ENCODE assay signal across 8 mouse cellular contexts in genomic region chr11:101277381-101278222, GRCm38 (mm10). TPM values are rescaled to one million over a fixed set of nuclear protein-coding genes. Genes with fewer than 3 reads are reported as not detected.
DNase-seq lines count a peak whose midpoint lies in the region; ATAC-seq and TF ChIP-seq lines count a peak whose summit lies in the region.

No protein-coding gene starts in this region.

- peak; percentile 55 for ATAC-seq in G1E (ENCODE audit: extremely low read depth, insufficient number of reproducible peaks, low FRiP score, poor library complexity, severe bottlenecking)
- ATAC-seq in heart, postnatal 0 days (ENCODE audit: insufficient read depth, low read depth), result no peak
- ATAC-seq in midbrain, embryonic 12.5 days (ENCODE audit: low FRiP score, low read depth), result no peak

- peak overlapping the region; percentile 68 for H3K9ac ChIP-seq in heart, postnatal 0 days (replicated peaks; ENCODE audit: low read depth, low read length)
- peak overlapping the region; percentile 75 for H3K9ac ChIP-seq in midbrain, embryonic 12.5 days (replicated peaks)

- no peak for TF ChIP-seq CTCF in G1E (IDR thresholded peaks at IDR 0.05; ENCODE audit: low read depth, low read length)
- no peak for TF ChIP-seq CTCF in heart, postnatal 0 days (IDR thresholded peaks at IDR 0.05; ENCODE audit: low read depth)

- WGBS in heart, embryonic 10.5 days, result 70% methylated on average over 12 of the region's 12 CpGs
- WGBS in heart, postnatal 0 days, result 58% methylated on average over 12 of the region's 12 CpGs
- WGBS in large intestine, adult 2 months, result 25% methylated on average over 12 of the region's 12 CpGs
- 81% methylated on average over 12 of the region's 12 CpGs for WGBS in midbrain, embryonic 12.5 days

- TF ChIP-seq EP300 in heart, postnatal 0 days (IDR thresholded peaks at IDR 0.05; ENCODE audit: low read depth), result no peak

- peaks cover 22% of the 10 kb centered on the region for H3K36me3 ChIP-seq in heart, embryonic 10.5 days
- H3K36me3 ChIP-seq in G1E (replicated peaks), result peaks cover 52% of the 10 kb centered on the region
- no peaks in the 10 kb centered on the region for H3K36me3 ChIP-seq in heart, postnatal 0 days (replicated peaks; ENCODE audit: control insufficient read depth, insufficient read depth, low read length)
- no peaks in the 10 kb centered on the region for H3K36me3 ChIP-seq in midbrain, embryonic 12.5 days

- intact Hi-C loops in heart, postnatal 14 days (cut with DNase I), result no loop called here

- H3K27ac ChIP-seq in heart, embryonic 10.5 days, result peak overlapping the region; percentile 90
- no peak overlapping the region; the same call in 1 of the 2 replicates for H3K27ac ChIP-seq in heart, postnatal 0 days (ENCODE audit: low read depth)
- H3K27ac ChIP-seq in midbrain, embryonic 12.5 days (replicated peaks), result no peak overlapping the region

- no peaks in the 10 kb centered on the region for H3K9me3 ChIP-seq in heart, embryonic 10.5 days
- no peaks in the 10 kb centered on the region for H3K9me3 ChIP-seq in G1E (replicated peaks)
- no peaks in the 10 kb centered on the region for H3K9me3 ChIP-seq in heart, postnatal 0 days (replicated peaks; ENCODE audit: control insufficient read depth, low read length)
- no peaks in the 10 kb centered on the region for H3K9me3 ChIP-seq in midbrain, embryonic 12.5 days

- peak overlapping the region; percentile 82 for H3K4me3 ChIP-seq in heart, embryonic 10.5 days
- H3K4me3 ChIP-seq in G1E (ENCODE audit: low read depth, low read length), result peak overlapping the region; percentile 91
- peak overlapping the region; percentile 74 for H3K4me3 ChIP-seq in heart, postnatal 0 days (ENCODE audit: low read depth, low read length)
- peak overlapping the region; percentile 73 for H3K4me3 ChIP-seq in midbrain, embryonic 12.5 days

- peaks cover 22% of the 10 kb centered on the region for H3K27me3 ChIP-seq in heart, embryonic 10.5 days (ENCODE audit: insufficient read depth, poor library complexity, severe bottlenecking)
- H3K27me3 ChIP-seq in G1E (ENCODE audit: insufficient read depth, low read length), result no peaks in the 10 kb centered on the region
- H3K27me3 ChIP-seq in heart, postnatal 0 days (ENCODE audit: control insufficient read depth, insufficient read depth, low read length), result no peaks in the 10 kb centered on the region
- peaks cover 21% of the 10 kb centered on the region for H3K27me3 ChIP-seq in midbrain, embryonic 12.5 days

- H3K4me2 ChIP-seq in heart, postnatal 0 days (ENCODE audit: low read depth, low read length), result peak overlapping the region; percentile 68
- peak overlapping the region; percentile 88 for H3K4me2 ChIP-seq in midbrain, embryonic 12.5 days (replicated peaks)

- H3K4me1 ChIP-seq in heart, embryonic 10.5 days, result peaks cover 41% of the 10 kb centered on the region
- peaks cover 53% of the 10 kb centered on the region for H3K4me1 ChIP-seq in G1E (ENCODE audit: insufficient read depth, low read depth, low read length)
- H3K4me1 ChIP-seq in heart, postnatal 0 days (ENCODE audit: control insufficient read depth, insufficient read depth), result peaks cover 25% of the 10 kb centered on the region
- H3K4me1 ChIP-seq in midbrain, embryonic 12.5 days, result peaks cover 28% of the 10 kb centered on the region

- DNase-seq in heart, embryonic 10.5 days (ENCODE audit: low spot score), result no peak
- no peak for DNase-seq in heart, postnatal 14 days
- DNase-seq in G1E (ENCODE audit: low spot score), result peak; percentile 62
- DNase-seq in heart, postnatal 0 days (ENCODE audit: low spot score), result no peak
- DNase-seq in large intestine, adult 2 months (ENCODE audit: low read depth, low spot score), result peak; percentile 85
- no peak for DNase-seq in adrenal gland, postnatal 25 days
- DNase-seq in cerebellum, adult 9-10 months, result no peak

RNA-seq across cellular contexts. Expression of gene Cntd1, which starts 1.2 kb away (rescaled TPM):
- polyA plus RNA-seq in heart, embryonic 10.5 days (2016; fragmentation: Nextera tagmentation; extraction: Ambion mirVana), result 0.79 and 1.6 TPM in 2 replicates
- under 1 TPM; 0.24 to 0.39 TPM for total RNA-seq in heart, postnatal 14 days (2021)
- total RNA-seq in G1E (2014; fragmentation: Nextera tagmentation), result 1.5 TPM in 1 of 2 replicates, not detected in the other
- 0.81 and 1.1 TPM in 2 replicates for total RNA-seq in G1E (2017)
- polyA plus RNA-seq in G1E (2012), result 0.02 TPM in 1 of 2 replicates, not detected in the other
- total RNA-seq in heart, postnatal 0 days (2014; rRNA removed; ENCODE audit: low replicate concordance), result not detected in 2 replicates
- polyA plus RNA-seq in heart, postnatal 0 days (2015; fragmentation: Nextera tagmentation; extraction: Ambion mirVana), result 0.22 and 0.56 TPM in 2 replicates
- polyA plus RNA-seq in large intestine, adult 2 months (2012; rRNA removed), result 0.21 and 0.37 TPM in 2 replicates
- polyA plus RNA-seq in midbrain, embryonic 12.5 days (2016; fragmentation: Nextera tagmentation; extraction: Ambion mirVana), result 1.3 and 1.6 TPM in 2 replicates
- 0.67 and 0.73 TPM in 2 replicates for total RNA-seq in adrenal gland, postnatal 25 days (2021)

RNA-seq across cellular contexts. Expression of gene Coa3, which starts 1.3 kb away (rescaled TPM):
- polyA plus RNA-seq in heart, embryonic 10.5 days (2016; fragmentation: Nextera tagmentation; extraction: Ambion mirVana), result 189 and 198 TPM in 2 replicates
- 10 to 100 TPM; 84.0 to 89.7 TPM for total RNA-seq in heart, postnatal 14 days (2021)
- 52.6 and 54.1 TPM in 2 replicates for total RNA-seq in G1E (2014; fragmentation: Nextera tagmentation)
- total RNA-seq in G1E (2017), result 58.1 and 65.9 TPM in 2 replicates
- 16.8 and 39.8 TPM in 2 replicates for polyA plus RNA-seq in G1E (2012)
- 175 and 216 TPM in 2 replicates for total RNA-seq in heart, postnatal 0 days (2014; rRNA removed; ENCODE audit: low replicate concordance)
- 189 and 206 TPM in 2 replicates for polyA plus RNA-seq in heart, postnatal 0 days (2015; fragmentation: Nextera tagmentation; extraction: Ambion mirVana)
- 336 and 344 TPM in 2 replicates for polyA plus RNA-seq in large intestine, adult 2 months (2012; rRNA removed)
- polyA plus RNA-seq in midbrain, embryonic 12.5 days (2016; fragmentation: Nextera tagmentation; extraction: Ambion mirVana), result 196 and 198 TPM in 2 replicates
- 67.9 and 74.9 TPM in 2 replicates for total RNA-seq in adrenal gland, postnatal 25 days (2021)

RNA-seq across cellular contexts. Expression of gene Wnk4, which starts 17.2 kb away (rescaled TPM):
- polyA plus RNA-seq in heart, embryonic 10.5 days (2016; fragmentation: Nextera tagmentation; extraction: Ambion mirVana), result 13.9 and 14.8 TPM in 2 replicates
- 10 to 100 TPM in 1 of 2 experiments, 1 to 10 TPM in 1; 7.0 to 11.7 TPM for total RNA-seq in heart, postnatal 14 days (2021)
- total RNA-seq in G1E (2014; fragmentation: Nextera tagmentation), result 21.2 and 27.2 TPM in 2 replicates
- total RNA-seq in G1E (2017), result 2.3 and 4.2 TPM in 2 replicates
- polyA plus RNA-seq in G1E (2012), result 45.0 and 48.7 TPM in 2 replicates
- 2.0 and 3.2 TPM in 2 replicates for total RNA-seq in heart, postnatal 0 days (2014; rRNA removed; ENCODE audit: low replicate concordance)
- polyA plus RNA-seq in heart, postnatal 0 days (2015; fragmentation: Nextera tagmentation; extraction: Ambion mirVana), result 3.8 and 4.0 TPM in 2 replicates
- polyA plus RNA-seq in large intestine, adult 2 months (2012; rRNA removed), result 4.5 and 5.1 TPM in 2 replicates
- polyA plus RNA-seq in midbrain, embryonic 12.5 days (2016; fragmentation: Nextera tagmentation; extraction: Ambion mirVana), result 7.8 and 10.2 TPM in 2 replicates
- 1.7 and 2.6 TPM in 2 replicates for total RNA-seq in adrenal gland, postnatal 25 days (2021)

RNA-seq across cellular contexts. Expression of gene Vps25, which starts 24.1 kb away (rescaled TPM):
- polyA plus RNA-seq in heart, embryonic 10.5 days (2016; fragmentation: Nextera tagmentation; extraction: Ambion mirVana), result 130 and 137 TPM in 2 replicates
- total RNA-seq in heart, postnatal 14 days (2021), result 10 to 100 TPM; 76.4 to 81.0 TPM
- 482 and 539 TPM in 2 replicates for total RNA-seq in G1E (2014; fragmentation: Nextera tagmentation)
- 98.4 and 104 TPM in 2 replicates for total RNA-seq in G1E (2017)
- 140 and 170 TPM in 2 replicates for polyA plus RNA-seq in G1E (2012)
- 99.2 and 116 TPM in 2 replicates for total RNA-seq in heart, postnatal 0 days (2014; rRNA removed; ENCODE audit: low replicate concordance)
- 125 and 130 TPM in 2 replicates for polyA plus RNA-seq in heart, postnatal 0 days (2015; fragmentation: Nextera tagmentation; extraction: Ambion mirVana)
- 80.6 and 82.2 TPM in 2 replicates for polyA plus RNA-seq in large intestine, adult 2 months (2012; rRNA removed)
- 101 and 102 TPM in 2 replicates for polyA plus RNA-seq in midbrain, embryonic 12.5 days (2016; fragmentation: Nextera tagmentation; extraction: Ambion mirVana)
- total RNA-seq in adrenal gland, postnatal 25 days (2021), result 112 and 116 TPM in 2 replicates

RNA-seq across cellular contexts. Expression of gene Becn1, which starts 24.5 kb away (rescaled TPM):
- polyA plus RNA-seq in heart, embryonic 10.5 days (2016; fragmentation: Nextera tagmentation; extraction: Ambion mirVana), result 148 and 165 TPM in 2 replicates
- 10 to 100 TPM; 90.0 to 96.3 TPM for total RNA-seq in heart, postnatal 14 days (2021)
- 42.5 and 46.3 TPM in 2 replicates for total RNA-seq in G1E (2014; fragmentation: Nextera tagmentation)
- total RNA-seq in G1E (2017), result 142 and 148 TPM in 2 replicates
- polyA plus RNA-seq in G1E (2012), result 97.7 and 109 TPM in 2 replicates
- total RNA-seq in heart, postnatal 0 days (2014; rRNA removed; ENCODE audit: low replicate concordance), result 73.0 and 88.2 TPM in 2 replicates
- polyA plus RNA-seq in heart, postnatal 0 days (2015; fragmentation: Nextera tagmentation; extraction: Ambion mirVana), result 98.9 and 107 TPM in 2 replicates
- 59.8 and 107 TPM in 2 replicates for polyA plus RNA-seq in large intestine, adult 2 months (2012; rRNA removed)
- polyA plus RNA-seq in midbrain, embryonic 12.5 days (2016; fragmentation: Nextera tagmentation; extraction: Ambion mirVana), result 162 and 173 TPM in 2 replicates
- total RNA-seq in adrenal gland, postnatal 25 days (2021), result 117 and 159 TPM in 2 replicates

Comparison
In these comparisons a context has a peak if more than half of its experiments do, and no peak if none do; other contexts are left out.
1. DNase-seq: peak in G1E (single experiment) and large intestine, adult 2 months (single experiment); none in heart, embryonic 10.5 days (single experiment), heart, postnatal 14 days (0 of 2), heart, postnatal 0 days (single experiment), adrenal gland, postnatal 25 days (single experiment) and cerebellum, adult 9-10 months (single experiment).
2. Peak in every context shown above with its lines, with median percentiles within 50 percentile points of each other: H3K4me3 ChIP-seq.